Mouse (Mus musculus) frontal cortex, adult 2 months (tissue): ENCODE data around the gene Cavin1. TPM values are rescaled to one million over a fixed set of nuclear protein-coding genes. Genes with fewer than 3 reads are reported as not detected.

Experiments
- DNase-seq, 2 experiments: peaks; one replicate each; pipeline ENCODE4 v3.0.0; 2022; ENCODE audit warnings: low spot score in 1 of 2; ENCODE audit errors: extremely low spot score in 1 of 2
- polyA plus RNA-seq: library from polyadenylated mRNA; depleted of rRNA; stranded (reverse); fragments of >200 nt; gene quantifications from 2 replicates; pipeline ENCODE4 v1.2.3, GENCODE M21; 2012

The Cavin1 gene
- polyA plus RNA-seq, 1 experiment: 21.0 TPM

- DNase-seq: no peak
These were observed 11.4 kb upstream of the Cavin1 start for GRCm38 (mm10) chr11:100982087-100982486.

GRCm38 (mm10) chr11:100981236-100981635, 10.5 kb upstream of the Cavin1 start:
- no peak for DNase-seq

- no peak for DNase-seq
These were observed 9.8 kb upstream of the Cavin1 start for GRCm38 (mm10) chr11:100980438-100980837.

- peak in 1 of 2 experiments; percentile 46 for DNase-seq
These were observed 9.2 kb upstream of the Cavin1 start for GRCm38 (mm10) chr11:100979887-100980286.

- DNase-seq: no peak
These were observed 4.6 kb upstream of the Cavin1 start for GRCm38 (mm10) chr11:100975241-100975640.

- no peak for DNase-seq
These were observed 3.8 kb upstream of the Cavin1 start for GRCm38 (mm10) chr11:100974381-100974970.

GRCm38 (mm10) chr11:100973245-100973644, 2.6 kb upstream of the Cavin1 start:
- DNase-seq: no peak

GRCm38 (mm10) chr11:100971455-100971854, 768 bp upstream of the Cavin1 start:
- DNase-seq: no peak

- DNase-seq: no peak
These were observed 737 bp downstream of the Cavin1 start for GRCm38 (mm10) chr11:100969744-100970556.

- DNase-seq: no peak
These were observed 1.4 kb downstream of the Cavin1 start for GRCm38 (mm10) chr11:100969189-100969743.

GRCm38 (mm10) chr11:100968501-100968900, 2.2 kb downstream of the Cavin1 start:
- no peak for DNase-seq

GRCm38 (mm10) chr11:100967881-100968420, 2.7 kb downstream of the Cavin1 start:
- no peak for DNase-seq

GRCm38 (mm10) chr11:100967376-100967775, 3.3 kb downstream of the Cavin1 start:
- no peak for DNase-seq

GRCm38 (mm10) chr11:100965760-100966159, 4.9 kb downstream of the Cavin1 start:
- no peak for DNase-seq

- no peak for DNase-seq
These were observed 5.7 kb downstream of the Cavin1 start for GRCm38 (mm10) chr11:100964901-100965542.

- DNase-seq: no peak
These were observed 6.5 kb downstream of the Cavin1 start for GRCm38 (mm10) chr11:100964180-100964579.

- no peak for DNase-seq
These were observed 7.0 kb downstream of the Cavin1 start for GRCm38 (mm10) chr11:100963647-100964046.

- DNase-seq: no peak
These were observed 8.2 kb downstream of the Cavin1 start for GRCm38 (mm10) chr11:100962371-100962911.

- DNase-seq: peak in 1 of 2 experiments; percentile 47
These were observed 10.1 kb downstream of the Cavin1 start for GRCm38 (mm10) chr11:100960540-100960939.

- DNase-seq: no peak
These were observed 10.9 kb downstream of the Cavin1 start for GRCm38 (mm10) chr11:100959826-100960225.

- peak in 1 of 2 experiments; percentile 70 for DNase-seq
These were observed 11.2 kb downstream of the Cavin1 start for GRCm38 (mm10) chr11:100959464-100959810.
